Mouse (Mus musculus): Measurements from ENCODE around the gene Gimap3. TPM values are rescaled to one million over a fixed set of nuclear protein-coding genes. Genes with fewer than 3 reads are reported as not detected.

Gimap3 gene
- 2.4 and 7.8 TPM in 2 replicates for total RNA-seq (2017)

DNA sequence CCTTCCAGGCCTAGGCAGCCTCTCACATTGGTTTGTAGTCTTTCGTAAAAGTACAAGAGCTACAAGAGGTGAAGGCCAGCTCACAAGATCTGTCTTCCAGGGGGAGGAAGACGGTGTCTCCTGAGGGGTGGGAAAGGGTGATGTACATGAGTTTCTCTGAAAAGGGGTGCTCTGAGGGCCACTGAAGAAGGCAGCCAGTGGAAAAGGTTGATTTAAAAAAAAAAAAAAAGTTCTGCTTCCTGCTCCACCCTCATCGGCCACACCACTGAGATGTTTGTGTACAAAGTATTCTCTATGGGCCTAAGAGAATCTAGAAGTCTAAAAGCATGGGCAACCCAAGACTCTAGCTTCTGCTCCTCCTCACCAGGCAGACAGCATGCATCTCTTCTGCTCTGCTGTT, at the start of gene Gimap3:
TSS of gene Gimap3 (minus strand) at position 156 of the 400 bp plus-strand sequence.
- ATAC-seq (replicated peaks in 1 of 2; ENCODE audit: insufficient read depth in 1 of 2, low FRiP score in 2 of 2, low TSS enrichment in 1 of 2, low read depth in 1 of 2, poor library complexity in 2 of 2, severe bottlenecking in 2 of 2): no peak

DNA sequence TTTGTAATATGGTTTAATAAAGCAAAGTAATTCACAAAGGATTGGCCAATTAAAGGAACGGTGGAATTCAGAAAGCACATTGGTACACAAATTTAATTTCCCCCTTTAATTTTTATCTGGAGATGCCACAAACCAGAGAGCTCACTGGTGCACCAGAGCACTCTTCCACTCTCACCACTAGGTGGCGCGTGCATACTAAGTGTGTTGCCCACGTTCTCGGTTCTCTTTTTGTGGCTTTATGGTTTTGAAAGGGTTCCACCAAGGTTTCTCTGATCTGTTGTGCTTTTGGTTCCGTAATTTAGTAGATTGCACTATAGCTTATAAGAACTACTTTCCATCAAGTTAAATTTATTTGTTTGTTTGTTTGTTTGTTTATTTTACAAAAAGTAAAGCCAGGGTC, 47.2 kb upstream of the Gimap3 start:
- peak; percentile 90 to 91 for ATAC-seq (replicated peaks in 1 of 2; ENCODE audit: insufficient read depth in 1 of 2, low FRiP score in 2 of 2, low TSS enrichment in 1 of 2, low read depth in 1 of 2, poor library complexity in 2 of 2, severe bottlenecking in 2 of 2)

DNA sequence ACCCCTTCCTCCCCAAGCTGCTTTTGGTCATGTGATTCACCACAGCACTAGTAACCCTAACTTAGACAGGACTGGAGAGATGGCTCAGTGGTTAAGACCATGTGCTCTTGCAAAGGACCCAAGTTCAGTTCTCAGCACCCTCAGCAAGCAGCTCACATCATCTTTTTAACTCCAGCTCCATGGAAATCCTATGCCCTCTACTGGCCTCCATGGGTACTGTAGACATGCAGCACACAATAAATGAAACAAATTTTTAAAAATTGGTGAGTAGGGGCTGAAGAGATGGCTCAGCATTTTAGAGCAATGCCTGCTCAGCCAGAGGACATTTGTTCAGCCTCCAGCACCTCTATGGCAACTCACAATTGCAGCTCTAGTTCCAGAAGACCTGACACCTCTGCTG, 44.4 kb upstream of the Gimap3 start:
- ATAC-seq (replicated peaks in 1 of 2; ENCODE audit: insufficient read depth in 1 of 2, low FRiP score in 2 of 2, low TSS enrichment in 1 of 2, low read depth in 1 of 2, poor library complexity in 2 of 2, severe bottlenecking in 2 of 2): no peak

DNA sequence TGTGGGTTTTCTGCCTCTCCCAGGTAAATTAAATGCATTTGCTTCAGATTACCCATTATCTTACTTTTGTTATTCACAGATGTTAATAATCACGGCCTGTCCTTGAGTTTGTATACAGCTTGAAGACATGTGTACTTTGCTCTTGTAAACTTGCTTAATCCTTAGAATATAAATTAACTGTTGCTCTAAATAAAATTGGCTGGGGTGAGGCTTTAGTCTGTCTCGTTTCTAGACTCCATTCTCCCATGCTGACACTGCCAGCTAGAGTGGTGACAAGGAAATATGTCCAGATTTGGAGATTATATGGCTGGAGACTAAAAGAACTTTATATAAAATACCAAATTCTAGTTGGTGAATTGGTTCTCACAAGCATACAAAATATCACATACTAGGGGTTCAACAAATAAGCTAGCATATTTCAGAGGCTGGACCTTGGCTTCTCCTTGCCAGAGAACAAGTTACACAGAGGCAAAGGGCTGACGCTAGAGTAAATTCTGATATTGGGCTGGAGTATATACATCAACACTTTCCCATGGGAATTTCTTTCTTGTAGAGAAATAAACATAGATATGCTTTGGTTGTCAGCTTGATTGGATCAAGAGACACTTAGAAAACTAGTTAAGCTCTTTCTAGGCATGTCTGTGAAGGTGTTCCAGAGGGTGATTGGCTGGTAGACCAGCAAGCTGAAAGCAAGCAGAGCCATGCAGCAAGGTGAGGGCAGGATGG, 39.0 kb upstream of the Gimap3 start:
- ATAC-seq (replicated peaks in 1 of 2; ENCODE audit: insufficient read depth in 1 of 2, low FRiP score in 2 of 2, low TSS enrichment in 1 of 2, low read depth in 1 of 2, poor library complexity in 2 of 2, severe bottlenecking in 2 of 2): no peak

DNA sequence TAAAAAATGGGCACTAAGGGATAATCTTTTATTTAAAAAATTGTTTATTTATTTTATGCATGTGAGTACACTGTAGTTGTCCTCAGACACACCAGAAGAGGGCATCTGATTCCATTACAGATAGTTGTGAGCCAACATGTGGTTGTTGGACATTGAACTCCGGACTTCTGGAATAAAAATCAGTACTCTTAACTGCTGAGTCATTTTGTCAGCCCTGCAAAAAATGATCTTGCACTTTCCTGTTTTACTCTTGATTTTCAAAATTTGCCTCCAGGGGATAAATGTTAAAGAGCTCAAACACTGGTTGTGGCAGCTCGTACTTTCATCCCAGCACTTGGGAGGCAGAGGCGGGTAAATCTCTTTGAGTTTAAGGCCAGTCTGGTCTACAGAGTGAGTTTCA, 36.1 kb upstream of the Gimap3 start:
- no peak for ATAC-seq (replicated peaks in 1 of 2; ENCODE audit: insufficient read depth in 1 of 2, low FRiP score in 2 of 2, low TSS enrichment in 1 of 2, low read depth in 1 of 2, poor library complexity in 2 of 2, severe bottlenecking in 2 of 2)

DNA sequence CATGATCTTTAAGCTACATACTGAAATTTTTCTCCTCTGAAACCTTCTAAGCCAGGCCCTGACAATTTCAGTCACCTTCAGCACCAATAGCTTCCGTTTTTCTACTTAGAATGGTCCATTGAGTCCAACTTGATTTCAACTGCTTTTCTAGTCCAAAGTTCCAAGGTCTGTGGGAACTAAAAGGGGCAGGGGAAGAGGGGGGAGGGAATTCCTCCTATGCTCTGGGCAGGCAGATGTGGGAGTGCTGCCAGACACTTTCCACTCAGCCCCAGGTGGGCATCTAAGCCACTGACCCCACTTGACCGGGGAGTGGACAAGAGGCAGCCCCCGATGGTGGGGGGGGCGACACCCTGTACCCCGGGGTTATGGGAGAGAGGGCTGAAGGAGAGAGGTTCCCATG, 33.7 kb upstream of the Gimap3 start:
- no peak for ATAC-seq (replicated peaks in 1 of 2; ENCODE audit: insufficient read depth in 1 of 2, low FRiP score in 2 of 2, low TSS enrichment in 1 of 2, low read depth in 1 of 2, poor library complexity in 2 of 2, severe bottlenecking in 2 of 2)

DNA sequence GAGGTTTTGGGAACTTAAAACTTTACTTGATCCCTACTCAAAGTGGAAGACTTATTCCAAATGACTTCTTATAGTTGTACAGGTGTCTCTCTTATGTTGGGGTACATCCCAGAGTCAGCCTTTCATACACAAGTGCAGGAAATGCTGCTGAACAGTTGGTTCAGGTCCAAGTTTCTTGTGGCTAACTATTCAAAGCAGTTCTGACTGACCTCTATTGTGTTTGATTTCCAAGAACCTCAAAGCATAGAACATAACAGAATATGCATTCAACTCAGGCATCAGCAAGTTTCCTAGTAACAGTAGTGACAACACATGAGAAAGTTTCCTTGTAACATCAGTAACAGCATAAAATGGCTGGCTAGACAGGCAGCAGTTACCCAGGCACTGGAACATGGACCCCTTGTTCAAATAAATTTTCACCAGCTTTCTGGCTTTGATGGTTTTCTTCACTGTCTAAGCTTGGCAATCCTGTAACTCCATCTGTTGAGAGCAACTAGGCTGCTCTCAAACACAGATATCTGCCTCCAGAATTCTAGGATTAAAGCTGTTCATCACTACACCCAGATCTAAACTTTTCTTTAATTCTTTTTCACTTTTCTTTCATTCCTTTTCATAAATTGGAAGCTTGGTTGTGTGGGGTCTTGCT, 32.9 kb upstream of the Gimap3 start:
- 0 out of 4 replicates have a peak, but pooled peaks of 1 of the 2 experiments have one; percentile 17 for ATAC-seq (replicated peaks in 1 of 2; ENCODE audit: insufficient read depth in 1 of 2, low FRiP score in 2 of 2, low TSS enrichment in 1 of 2, low read depth in 1 of 2, poor library complexity in 2 of 2, severe bottlenecking in 2 of 2)

DNA sequence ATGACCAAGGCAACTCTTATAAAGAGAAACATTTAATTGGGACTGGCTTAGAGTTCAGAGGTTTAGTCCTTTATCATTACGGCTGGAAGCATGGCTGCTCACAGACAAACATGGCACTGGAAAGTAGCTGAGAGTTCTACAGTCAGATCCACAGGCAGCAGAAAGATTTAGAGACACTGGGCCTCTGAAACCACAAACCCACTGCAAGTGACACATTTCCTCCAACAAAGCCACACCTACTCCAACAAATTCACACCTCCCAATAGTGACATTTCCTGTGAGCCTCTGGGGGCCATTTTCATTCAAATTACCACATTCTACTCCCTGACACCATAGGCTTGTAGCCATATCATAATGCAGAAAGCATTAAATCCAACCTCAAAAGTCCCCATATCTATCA, 31.2 kb upstream of the Gimap3 start:
- ATAC-seq (replicated peaks in 1 of 2; ENCODE audit: insufficient read depth in 1 of 2, low FRiP score in 2 of 2, low TSS enrichment in 1 of 2, low read depth in 1 of 2, poor library complexity in 2 of 2, severe bottlenecking in 2 of 2): peak; percentile 88 to 90

DNA sequence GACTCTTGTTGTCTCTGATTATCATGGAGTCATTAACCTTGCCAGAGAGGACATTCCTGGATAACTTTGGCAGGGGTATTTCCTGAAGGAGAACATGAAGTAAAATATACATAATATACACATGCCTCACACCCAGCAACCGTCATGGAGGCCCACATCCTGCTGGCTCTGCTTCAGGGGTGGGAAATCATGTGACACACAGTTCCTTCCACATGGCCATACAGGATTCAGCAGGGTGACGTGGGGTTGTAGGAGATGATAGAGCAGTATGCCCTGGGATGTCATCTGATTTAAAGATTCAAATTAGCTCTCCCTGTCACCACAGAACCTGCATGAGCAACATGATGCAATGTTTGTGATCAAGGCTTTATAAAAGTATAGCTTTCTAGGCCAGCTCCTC, 17.2 kb upstream of the Gimap3 start:
- no peak for ATAC-seq (replicated peaks in 1 of 2; ENCODE audit: insufficient read depth in 1 of 2, low FRiP score in 2 of 2, low TSS enrichment in 1 of 2, low read depth in 1 of 2, poor library complexity in 2 of 2, severe bottlenecking in 2 of 2)

DNA sequence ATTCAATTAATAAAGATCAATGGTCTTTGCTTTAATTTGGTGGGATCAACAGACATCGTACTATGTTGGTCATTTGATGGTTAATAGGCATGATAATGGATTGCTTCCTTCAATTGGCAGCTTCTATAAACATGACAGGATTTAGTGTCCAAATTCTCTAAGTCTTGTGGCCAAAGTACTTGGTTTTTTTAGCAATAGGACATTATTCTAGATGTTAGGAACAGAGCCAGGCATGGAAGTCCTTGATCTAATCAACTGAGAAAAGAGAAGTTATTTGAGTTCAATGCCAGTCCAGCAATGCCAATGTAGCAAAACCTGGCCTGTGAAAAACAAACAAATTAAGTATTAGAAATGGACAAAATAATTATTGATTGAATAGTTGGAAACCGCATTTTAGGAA, 14.9 kb upstream of the Gimap3 start:
- ATAC-seq (replicated peaks in 1 of 2; ENCODE audit: insufficient read depth in 1 of 2, low FRiP score in 2 of 2, low TSS enrichment in 1 of 2, low read depth in 1 of 2, poor library complexity in 2 of 2, severe bottlenecking in 2 of 2): no peak

DNA sequence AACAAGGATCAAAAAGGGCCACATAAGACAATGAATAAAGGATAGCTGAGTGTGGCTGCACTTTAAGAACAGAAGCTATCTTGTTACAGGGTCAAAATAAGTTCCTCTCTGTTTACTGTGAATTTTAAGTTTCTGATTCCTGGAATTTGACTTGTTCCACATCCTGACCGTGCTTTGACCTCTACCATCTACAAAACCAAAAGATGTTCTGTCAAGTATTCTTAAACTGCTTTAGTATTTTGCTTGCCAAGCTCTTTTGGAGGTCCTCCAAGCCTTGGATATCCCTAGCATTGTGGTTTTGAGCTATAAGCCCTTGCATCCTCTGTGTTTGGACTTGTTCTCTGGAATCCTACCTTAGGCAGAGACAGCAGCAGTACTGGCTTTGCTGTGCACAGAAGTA, 14.5 kb upstream of the Gimap3 start:
- no peak for ATAC-seq (replicated peaks in 1 of 2; ENCODE audit: insufficient read depth in 1 of 2, low FRiP score in 2 of 2, low TSS enrichment in 1 of 2, low read depth in 1 of 2, poor library complexity in 2 of 2, severe bottlenecking in 2 of 2)

DNA sequence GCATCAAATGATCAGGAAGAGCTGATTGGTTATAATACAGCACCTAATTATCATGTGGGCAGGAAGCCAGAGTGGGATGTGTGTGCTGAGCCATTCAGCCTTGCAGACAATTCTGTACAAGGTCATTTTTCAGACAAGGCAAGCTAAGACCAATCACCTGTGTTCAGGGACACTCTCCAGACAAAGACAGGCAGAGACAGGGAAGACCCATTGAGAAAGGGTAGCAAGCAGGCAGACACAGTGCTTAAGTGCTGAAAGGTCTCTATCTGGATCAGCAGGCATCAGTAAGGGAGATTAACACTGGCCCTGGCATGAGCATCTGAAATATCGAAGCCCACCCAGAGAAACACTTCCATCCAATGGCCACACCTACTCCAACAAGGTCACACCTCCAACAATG, 13.8 kb upstream of the Gimap3 start:
- ATAC-seq (replicated peaks in 1 of 2; ENCODE audit: insufficient read depth in 1 of 2, low FRiP score in 2 of 2, low TSS enrichment in 1 of 2, low read depth in 1 of 2, poor library complexity in 2 of 2, severe bottlenecking in 2 of 2): no peak

DNA sequence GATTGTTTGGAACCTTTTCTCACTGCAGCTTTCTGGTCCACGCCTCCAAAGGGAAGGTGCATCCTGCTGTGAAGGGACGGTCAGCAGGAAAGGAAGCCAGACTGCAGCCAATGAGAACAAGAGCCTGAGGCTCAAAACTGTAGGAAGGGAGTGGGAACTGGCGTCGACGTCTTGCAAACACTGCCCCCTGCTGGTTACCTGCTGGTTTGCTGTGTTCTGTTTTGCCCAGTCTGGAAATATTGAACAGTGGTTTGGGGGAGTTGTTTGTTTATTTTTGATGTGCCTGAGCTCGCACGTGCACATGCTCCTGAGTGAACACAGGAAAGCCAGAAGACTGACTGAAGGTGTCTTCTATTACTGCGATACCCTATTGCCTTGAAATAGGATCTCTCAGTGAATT, 1.4 kb upstream of the Gimap3 start:
- ATAC-seq (replicated peaks in 1 of 2; ENCODE audit: insufficient read depth in 1 of 2, low FRiP score in 2 of 2, low TSS enrichment in 1 of 2, low read depth in 1 of 2, poor library complexity in 2 of 2, severe bottlenecking in 2 of 2): peak; percentile 69 to 74

DNA sequence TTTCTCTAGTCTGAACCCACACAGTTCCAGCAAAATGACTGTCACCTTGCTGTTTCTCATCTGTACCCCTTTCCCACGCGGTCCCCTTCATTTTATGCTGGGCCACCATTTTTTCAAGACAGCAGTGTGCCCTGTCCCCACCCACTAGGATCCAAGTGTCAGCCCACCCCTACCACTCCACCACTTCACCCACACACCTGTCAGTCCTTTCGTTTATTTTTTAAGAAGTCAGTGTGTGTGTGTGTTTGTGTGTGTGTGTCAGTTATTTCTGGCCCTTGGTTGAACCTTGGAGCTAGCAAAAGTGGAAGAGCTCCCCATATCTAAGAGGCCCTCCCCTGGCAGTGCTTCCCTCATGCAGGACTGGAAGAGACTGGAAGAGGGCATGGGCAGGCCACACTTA, 1.7 kb downstream of the Gimap3 start:
- no peak for ATAC-seq (replicated peaks in 1 of 2; ENCODE audit: insufficient read depth in 1 of 2, low FRiP score in 2 of 2, low TSS enrichment in 1 of 2, low read depth in 1 of 2, poor library complexity in 2 of 2, severe bottlenecking in 2 of 2)

DNA sequence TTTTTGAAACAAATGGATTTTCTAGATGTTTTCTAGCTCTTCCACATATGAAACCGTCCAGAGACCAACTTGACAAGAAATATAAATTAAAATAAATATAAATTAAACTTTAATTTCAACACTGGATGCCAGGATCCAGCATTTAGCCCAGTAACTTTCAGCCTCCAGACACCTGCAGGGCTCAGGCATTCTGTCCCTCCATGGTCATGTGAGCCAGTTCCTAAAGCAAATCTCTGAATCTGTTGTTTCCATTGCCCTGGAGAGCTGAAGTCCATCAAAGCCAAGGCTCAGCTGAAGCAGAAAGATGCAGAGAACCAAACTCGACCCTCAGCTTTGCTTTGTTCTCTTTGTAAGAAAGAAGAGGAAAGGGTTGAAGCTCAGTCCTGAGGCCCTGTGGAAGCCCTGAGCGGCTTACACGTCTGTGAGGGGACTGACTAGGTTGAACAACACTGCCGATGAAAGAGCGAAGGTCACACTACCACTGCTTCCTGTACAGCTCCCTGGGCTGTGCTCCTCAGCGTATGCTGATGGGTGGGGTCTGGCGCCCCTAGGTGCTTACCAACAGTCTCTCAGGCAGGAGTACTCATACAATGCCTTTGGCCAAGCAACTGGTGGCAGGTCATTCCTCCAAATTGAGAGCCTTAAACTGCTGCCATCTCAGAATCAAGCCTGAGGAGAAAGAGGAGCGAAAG, 2.3 kb downstream of the Gimap3 start:
- ATAC-seq (replicated peaks in 1 of 2; ENCODE audit: insufficient read depth in 1 of 2, low FRiP score in 2 of 2, low TSS enrichment in 1 of 2, low read depth in 1 of 2, poor library complexity in 2 of 2, severe bottlenecking in 2 of 2): 0 out of 4 replicates have a peak, but pooled peaks of 1 of the 2 experiments have one; percentile 17

DNA sequence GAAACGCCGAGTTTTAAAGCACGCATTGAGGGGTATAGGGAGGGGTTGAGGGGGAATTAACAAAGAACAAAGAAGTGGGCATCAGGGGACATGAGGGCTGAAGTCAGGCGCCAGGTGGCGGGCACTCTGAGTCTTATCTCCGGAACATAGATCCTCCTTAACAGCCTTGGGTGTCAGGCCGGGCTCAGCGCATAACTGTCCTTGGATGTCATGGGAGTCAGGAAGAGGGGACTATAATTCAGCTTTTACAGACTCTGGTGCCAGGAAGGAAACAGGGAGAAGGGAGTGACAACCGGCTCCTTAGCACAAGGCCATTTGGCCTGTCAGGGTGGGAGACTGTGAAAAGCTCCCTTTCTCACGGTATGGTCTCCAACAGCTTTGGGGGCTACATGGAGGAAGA, 6.2 kb downstream of the Gimap3 start:
- no peak for ATAC-seq (replicated peaks in 1 of 2; ENCODE audit: insufficient read depth in 1 of 2, low FRiP score in 2 of 2, low TSS enrichment in 1 of 2, low read depth in 1 of 2, poor library complexity in 2 of 2, severe bottlenecking in 2 of 2)

DNA sequence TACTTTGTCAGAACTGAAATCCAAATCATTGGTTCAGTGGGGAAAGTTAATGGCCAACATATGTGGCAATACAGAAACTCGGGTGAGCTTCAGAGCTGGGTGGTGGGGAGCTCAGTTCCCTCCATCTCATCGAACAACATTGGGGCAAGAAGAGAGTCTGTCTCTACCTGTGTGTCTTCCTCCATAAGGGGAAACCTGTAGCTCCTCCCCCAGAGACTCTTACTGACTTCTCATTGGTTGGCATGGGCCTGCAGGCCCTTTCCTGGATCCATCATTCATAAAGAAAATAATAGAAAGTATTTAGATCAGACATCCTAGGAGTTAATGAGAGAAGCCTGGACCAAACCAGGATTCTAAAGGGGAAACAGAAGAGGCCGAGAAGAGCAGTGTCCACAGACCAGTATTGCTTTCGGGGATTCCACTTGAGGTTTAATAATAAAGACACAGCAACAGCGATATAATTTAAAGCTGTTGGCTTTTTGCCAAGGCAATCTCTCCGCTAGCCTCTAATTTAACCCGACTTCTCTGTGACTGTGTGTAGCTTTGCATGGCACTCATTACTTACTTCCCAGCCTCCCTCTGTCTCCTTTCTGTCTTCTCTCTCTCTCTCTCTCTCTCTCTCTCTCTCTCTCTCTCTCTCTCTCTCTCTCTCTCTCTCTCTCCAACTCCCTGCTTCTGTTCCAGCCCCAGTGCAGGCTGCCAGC, 6.9 kb downstream of the Gimap3 start:
- ATAC-seq (replicated peaks in 1 of 2; ENCODE audit: insufficient read depth in 1 of 2, low FRiP score in 2 of 2, low TSS enrichment in 1 of 2, low read depth in 1 of 2, poor library complexity in 2 of 2, severe bottlenecking in 2 of 2): no peak
